Mouse (Mus musculus) left cerebral cortex, adult 8-10 months (tissue): ENCODE measurements at regions not wholly inside any gene's neighbourhood (a gene's known extent, or its start where the extent isn't known, plus 50 kb on each side); places are given as distances from the start of the nearest gene placed in this dataset.
"Not testable (repeated sequence)": the region's sequence is repeated elsewhere in the genome, so short reads cannot be mapped to it uniquely, and the experiment has no call there.

Experiments
- DNase-seq, 2 experiments: peaks; one replicate each; pipeline ENCODE4 v3.0.0; 2022; ENCODE audit warnings: low spot score in 2 of 2
- microRNA-seq, 2 experiments: library from miRNA; unstranded; fragments of <30 nt; microRNA quantifications; one replicate each; pipeline ENCODE4 v1.2.0; 2022

DNA sequence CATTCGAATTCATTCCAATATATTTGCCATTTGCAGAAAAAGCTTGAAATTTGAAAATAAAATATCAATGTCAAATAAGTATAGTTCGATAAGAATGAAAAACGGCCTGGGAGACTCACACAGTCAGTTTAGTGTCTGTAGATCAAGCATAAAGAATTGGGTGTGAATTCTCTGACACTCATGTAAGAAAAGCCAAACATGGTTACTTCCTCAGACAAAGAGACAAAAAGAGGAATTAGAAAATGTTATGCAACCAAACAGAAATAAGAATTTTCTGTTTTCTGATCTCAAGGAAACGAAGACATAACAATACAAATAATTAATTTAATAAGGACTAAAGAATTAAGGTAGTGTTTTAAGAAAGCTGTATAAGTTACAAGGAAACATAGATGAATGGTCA is 113.7 kb upstream of the Egfr start:
- no peak for DNase-seq

DNA sequence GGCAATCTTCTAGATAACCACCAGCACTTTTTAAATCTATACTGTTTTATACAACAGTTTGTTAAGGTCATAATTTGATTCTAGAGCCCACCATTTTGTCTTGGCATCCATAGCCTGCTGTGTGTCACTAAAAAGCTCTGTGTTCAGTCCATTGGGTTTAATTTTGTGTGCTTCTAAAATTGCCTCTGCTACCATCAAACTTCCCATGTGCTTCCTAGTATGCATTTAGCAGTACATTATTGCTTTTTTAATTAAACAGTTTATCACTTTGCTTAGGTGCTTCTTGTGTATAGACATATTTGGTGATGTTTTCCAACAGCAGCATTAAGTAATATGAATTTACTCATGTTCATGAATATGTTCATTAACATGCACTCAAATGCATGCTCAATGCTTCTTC is 102.4 kb upstream of the Egfr start:
- DNase-seq: no peak

DNA sequence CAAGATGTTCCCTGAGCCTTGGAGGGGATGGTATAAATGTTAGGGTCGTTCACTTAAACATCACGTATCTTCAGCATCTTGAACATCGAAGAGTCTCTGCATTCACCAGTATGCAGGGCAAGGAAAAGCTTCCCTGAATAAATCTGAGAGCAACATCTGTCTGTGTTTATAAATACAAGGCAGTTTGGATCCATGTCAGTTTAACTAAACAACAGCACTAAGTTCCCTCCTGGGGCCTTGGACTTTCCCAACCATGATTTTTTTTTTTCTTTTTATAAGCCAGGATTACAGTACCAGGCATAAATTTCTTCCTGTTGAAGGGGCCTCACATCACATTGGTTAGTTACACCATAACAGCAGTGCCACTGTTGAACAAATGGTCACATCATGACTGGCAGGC is 88.2 kb upstream of the Egfr start:
- DNase-seq: no peak

DNA sequence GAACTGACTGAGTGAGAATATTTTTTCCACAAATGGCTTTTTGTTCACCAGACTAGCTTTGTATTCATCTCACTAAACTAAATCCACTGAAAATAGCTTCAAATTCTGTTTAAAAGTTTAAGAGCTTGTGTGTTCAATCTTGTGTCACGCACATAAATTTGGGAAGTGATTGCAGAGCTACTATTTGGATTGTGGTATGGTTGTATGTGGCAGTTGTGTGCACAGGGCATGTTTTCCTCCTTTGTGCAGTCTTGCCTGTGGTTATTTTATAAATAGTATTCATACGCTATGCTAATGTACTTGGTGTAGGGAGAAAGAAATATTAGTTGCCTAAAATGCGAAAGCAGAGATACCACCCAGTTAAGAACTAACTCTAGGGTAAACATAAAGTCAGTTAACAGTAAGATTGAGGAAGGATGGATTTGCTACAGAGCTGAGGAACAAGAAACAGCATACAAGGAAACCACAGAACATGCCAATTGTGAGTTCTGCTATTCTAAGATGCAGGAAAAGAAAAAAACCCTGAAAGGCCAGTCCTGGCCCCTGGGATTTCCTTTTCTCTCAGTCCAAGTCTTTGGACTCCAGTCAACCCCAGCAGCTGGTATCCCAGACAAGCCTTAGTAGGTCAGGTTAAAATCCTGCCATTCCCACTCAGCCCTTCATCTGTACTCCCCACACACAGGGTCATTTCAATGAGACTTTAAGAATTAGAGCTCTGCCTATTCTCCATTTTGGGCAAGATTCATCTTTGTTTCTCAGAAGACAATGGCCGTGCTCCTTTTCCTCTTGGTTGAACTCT is 82.4 kb upstream of the Egfr start:
- DNase-seq: peak in 1 of 2 experiments; percentile 10

DNA sequence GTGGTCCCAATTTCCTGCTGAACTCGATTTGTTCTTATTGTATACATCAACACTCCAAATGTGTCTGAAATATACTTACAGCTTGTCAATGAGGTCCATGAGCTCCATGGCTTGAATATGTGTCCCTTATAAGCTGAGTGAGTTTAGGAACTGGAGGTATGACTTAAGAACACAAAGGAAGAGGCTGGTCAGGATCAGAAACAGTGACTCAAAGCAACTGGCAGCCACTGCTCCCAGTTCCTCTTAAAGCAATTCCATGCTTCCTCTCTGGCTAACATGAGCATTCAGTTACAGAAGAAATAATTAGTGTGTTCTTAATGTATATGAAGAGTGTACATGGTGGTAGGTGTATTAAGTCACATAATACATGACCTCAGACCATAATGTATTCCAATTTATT is 81.7 kb upstream of the Egfr start:
- no peak for DNase-seq

DNA sequence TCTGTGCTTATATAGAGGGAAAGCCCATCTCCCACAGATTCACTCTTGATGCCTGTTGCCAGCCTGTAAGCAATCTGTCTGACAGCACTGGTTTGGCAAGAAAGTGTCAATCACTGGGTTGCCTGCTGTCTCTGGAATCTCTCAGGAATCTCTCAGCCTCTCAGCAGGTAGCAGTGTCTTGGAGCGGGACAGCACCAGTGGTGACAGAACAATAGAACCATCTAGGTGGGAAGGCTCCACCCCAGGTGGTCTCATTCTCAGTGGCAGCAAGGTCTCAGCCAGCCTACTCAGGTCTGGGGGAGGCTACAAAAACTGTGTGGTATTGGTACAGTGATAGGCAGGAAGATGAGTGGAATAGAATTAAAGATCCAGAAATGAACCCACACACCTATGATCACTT is 76.1 kb upstream of the Egfr start:
- not testable (repeated sequence) for DNase-seq

DNA sequence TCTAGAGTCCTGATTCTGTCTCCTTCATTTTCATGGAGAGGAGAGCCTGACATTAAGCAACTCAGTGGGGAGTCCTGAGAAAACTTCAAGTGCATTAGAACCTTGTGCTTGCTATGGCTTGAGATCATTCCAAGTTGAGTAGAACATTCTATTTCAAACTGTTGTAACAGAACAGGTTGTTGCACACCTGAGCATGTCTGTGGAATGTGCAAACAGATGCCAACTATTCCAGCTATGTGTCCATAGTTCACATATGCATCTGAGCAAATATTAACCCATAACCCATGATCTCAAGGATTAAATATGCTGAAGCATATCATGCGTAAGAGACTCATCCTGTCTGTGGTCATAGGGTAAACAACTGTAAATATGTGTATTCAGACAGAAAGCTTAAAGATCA is 68.5 kb upstream of the Egfr start:
- DNase-seq: no peak

DNA sequence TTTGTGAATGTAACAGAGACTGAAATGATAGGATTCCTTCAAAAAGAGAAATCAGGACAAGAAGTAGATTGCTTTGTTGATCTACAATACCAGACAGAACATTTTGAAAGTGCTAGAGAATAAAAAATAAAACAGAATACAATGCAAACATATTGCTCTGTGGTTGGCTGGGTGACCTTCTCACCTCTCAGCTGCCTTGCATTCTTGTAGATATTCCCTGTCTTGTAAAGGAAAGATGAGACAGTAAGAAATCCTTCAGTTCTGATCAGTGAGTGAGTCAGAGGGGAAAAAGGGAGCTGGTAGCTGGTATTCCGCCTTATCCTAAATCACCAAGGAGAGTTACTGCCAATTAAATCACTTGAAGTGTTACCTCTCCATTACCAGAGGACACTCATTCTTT is 56.4 kb upstream of the Egfr start:
- no peak for DNase-seq

DNA sequence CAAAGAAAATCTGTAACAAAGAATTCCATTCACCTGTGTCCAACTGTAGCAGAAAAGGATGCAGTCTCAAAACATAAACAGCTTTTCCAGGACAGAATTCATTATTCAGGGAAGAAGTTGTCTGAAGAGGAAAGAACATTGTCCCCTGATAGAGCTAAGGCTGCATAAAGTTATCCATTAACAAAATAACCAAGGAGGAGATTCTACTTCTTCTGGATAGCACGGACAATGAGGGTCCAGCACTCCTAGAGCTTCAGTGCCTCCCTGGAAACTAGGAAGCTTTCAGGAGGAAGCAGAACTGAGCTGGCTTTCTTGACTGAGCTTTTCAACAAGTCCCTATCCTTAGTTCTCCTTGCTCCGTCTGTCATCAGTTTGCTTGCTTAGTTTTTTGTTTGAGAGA is 55.2 kb upstream of the Egfr start:
- no peak for DNase-seq

DNA sequence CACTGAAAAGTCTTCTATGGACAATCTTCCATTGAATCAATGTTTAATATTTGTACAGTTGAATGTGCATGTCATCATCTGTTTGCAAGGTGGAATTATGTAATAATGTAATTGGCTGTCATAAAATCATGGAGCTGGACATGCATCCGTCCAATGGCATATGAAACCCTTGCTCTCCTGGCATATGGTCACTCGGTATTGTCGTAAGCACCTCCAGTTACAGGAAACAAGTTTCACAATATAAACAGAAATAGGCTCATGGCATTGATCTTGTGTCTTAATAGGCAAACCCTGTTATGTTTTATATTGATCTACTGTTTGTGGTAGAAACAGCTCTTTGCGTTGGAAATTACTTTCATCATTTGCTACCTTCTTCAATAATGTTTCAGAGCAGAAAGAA is 50.2 kb upstream of the Egfr start:
- DNase-seq: no peak

Small RNAs in the stretch of these regions (microRNA-seq; reads per million reads assigned to microRNA genes)
- gene Gm24714: 0 reads per million in 2 experiments
